In the genomic region with DNA sequence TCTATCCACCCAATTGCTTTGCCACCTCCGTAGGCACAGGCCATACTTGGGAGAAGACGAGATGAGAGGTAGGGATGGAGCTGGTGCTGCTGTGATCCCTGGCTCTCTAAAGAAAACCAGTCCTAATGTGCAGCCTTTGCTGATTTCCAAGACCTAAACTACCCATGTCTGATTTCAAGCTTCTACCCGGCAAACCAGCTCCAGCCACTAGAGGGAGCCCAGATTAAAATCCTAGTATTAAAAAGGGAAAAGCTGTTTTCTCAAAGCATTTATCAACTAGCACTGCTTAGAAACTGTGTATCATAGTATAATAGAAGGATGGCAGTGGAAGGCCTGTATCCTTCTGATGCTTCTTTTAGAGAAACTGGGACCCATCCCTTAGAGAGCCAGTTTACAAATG, we compare ENCODE assay signal across 10 mouse cellular contexts. TPM values are rescaled to one million over a fixed set of nuclear protein-coding genes. Genes with fewer than 3 reads are reported as not detected.
DNase-seq lines count a peak whose midpoint lies in the region; ATAC-seq lines count a peak whose summit lies in the region.
"Had no signal": no experiment of that assay in that cellular context is flagged by ENCODE, and none has a peak within 500 bp of the region (broad histone marks: within the 10 kb centered on the region; RNA-seq: fewer than 3 reads in every experiment).

No protein-coding gene starts in this region.

- 31% methylated on average over 3 of the region's 3 CpGs for whole genome bisulfite sequencing in midbrain, embryonic 10.5 days
- WGBS in midbrain, embryonic 16.5 days = 32% methylated on average over 3 of the region's 3 CpGs

- H3K9ac ChIP-seq in midbrain, embryonic 16.5 days (ENCODE audit: low read depth, low read length) = no peak overlapping the region
- H3K9ac ChIP-seq: lung, embryonic 15.5 days had no signal

- no peaks in the 10 kb centered on the region for H3K9me3 ChIP-seq in midbrain, embryonic 10.5 days (replicated peaks)
- no peaks in the 10 kb centered on the region for H3K9me3 ChIP-seq in midbrain, embryonic 16.5 days (replicated peaks; ENCODE audit: control insufficient read depth, low read length, poor library complexity, severe bottlenecking)
- H3K9me3 ChIP-seq: lung, embryonic 15.5 days had no signal

- H3K4me1 ChIP-seq in midbrain, embryonic 10.5 days = peaks cover 3% of the 10 kb centered on the region
- peaks cover 2% of the 10 kb centered on the region; the same call in 1 of the 2 replicates for H3K4me1 ChIP-seq in midbrain, embryonic 16.5 days (ENCODE audit: control insufficient read depth, insufficient read depth, low read length)

- H3K4me2 ChIP-seq in midbrain, embryonic 16.5 days (ENCODE audit: low read length) = no peak overlapping the region
- H3K4me2 ChIP-seq: lung, embryonic 15.5 days had no signal

- H3K27me3 ChIP-seq in midbrain, embryonic 10.5 days (ENCODE audit: low read depth, poor library complexity, severe bottlenecking) = 0 out of 2 replicates have a peak, but pooled peaks cover 5% of the 10 kb centered on the region
- no peaks in the 10 kb centered on the region for H3K27me3 ChIP-seq in midbrain, embryonic 16.5 days (ENCODE audit: control insufficient read depth, insufficient read depth, low read depth, low read length)
- H3K27me3 ChIP-seq: lung, embryonic 15.5 days had no signal

- no peaks in the 10 kb centered on the region for H3K36me3 ChIP-seq in midbrain, embryonic 10.5 days
- H3K36me3 ChIP-seq in midbrain, embryonic 16.5 days (ENCODE audit: control insufficient read depth, insufficient read depth, low read length) = no peaks in the 10 kb centered on the region
- H3K36me3 ChIP-seq: lung, embryonic 15.5 days had no signal

- ATAC-seq in midbrain, embryonic 16.5 days = no peak

- intact Hi-C loops in gastrocnemius, postnatal 36 days (cut with DNase I) = no loop called here

- H3K4me3 ChIP-seq in midbrain, embryonic 10.5 days = no peak overlapping the region
- H3K4me3 ChIP-seq in midbrain, embryonic 16.5 days (ENCODE audit: low read depth, low read length) = no peak overlapping the region
- H3K4me3 ChIP-seq: erythroblast, embryonic 14.5 days; lung, embryonic 15.5 days had no signal

- peak; percentile 23 for DNase-seq in midbrain, embryonic 10.5 days (ENCODE audit: low spot score)
- DNase-seq in R1 (ENCODE audit: low read depth, low spot score) = peak; percentile 41
- peak; percentile 51 for DNase-seq in cerebellum, adult 8-10 months
- peak; percentile 41 to 42 for DNase-seq in gastrocnemius, postnatal 36 days
- DNase-seq in left cerebral cortex, adult 18-20 months (ENCODE audit: low spot score in 2 of 2) = peak; percentile 60 to 65
- DNase-seq in retina, embryonic 14.5 days (ENCODE audit: low spot score) = peak; percentile 74
- no peak for DNase-seq in spleen, postnatal 36 days (ENCODE audit: low spot score in 2 of 2)

- no peak overlapping the region for H3K27ac ChIP-seq in midbrain, embryonic 10.5 days (replicated peaks)
- no peak overlapping the region for H3K27ac ChIP-seq in midbrain, embryonic 16.5 days (ENCODE audit: low read length)
- H3K27ac ChIP-seq: lung, embryonic 15.5 days had no signal

RNA-seq across cellular contexts. Expression of a gene that starts 5.0 kb away (rescaled TPM):
- polyA plus RNA-seq in midbrain, embryonic 10.5 days (2016; fragmentation: Nextera tagmentation; extraction: Ambion mirVana) = 0.05 and 0.20 TPM in 2 replicates
- polyA plus RNA-seq in midbrain, embryonic 16.5 days (2015; fragmentation: Nextera tagmentation; extraction: Ambion mirVana) = 0.19 and 0.41 TPM in 2 replicates
- total RNA-seq in gastrocnemius, postnatal 36 days (2021) = 10 to 100 TPM; 16.5 to 19.1 TPM
- under 1 TPM in 1 of 2 experiments, not detected in 1; 0.16 TPM for total RNA-seq in left cerebral cortex, adult 18-20 months (2021)

Comparison
In these comparisons a context has a peak if more than half of its experiments do, and no peak if none do; other contexts are left out.
1. DNase-seq: peak in midbrain, embryonic 10.5 days (single experiment), R1 (single experiment), cerebellum, adult 8-10 months (single experiment), gastrocnemius, postnatal 36 days (2 of 2), left cerebral cortex, adult 18-20 months (2 of 2) and retina, embryonic 14.5 days (single experiment); none in spleen, postnatal 36 days (0 of 2).
2. RNA of a gene that starts 5.0 kb away (total RNA-seq): 16.5 to 19.1 TPM in gastrocnemius, postnatal 36 days; 0.16 TPM in left cerebral cortex, adult 18-20 months; every median in the first group is over 10 times any median in the second.